19 mouse cellular contexts compared by ENCODE assay signal in genomic region chr3:58153141-58153540, GRCm38 (mm10).
DNase-seq lines count a peak whose midpoint lies in the region; ATAC-seq lines count a peak whose summit lies in the region.
"Had no signal": no experiment of that assay in that cellular context is flagged by ENCODE, and none has a peak within 500 bp of the region (broad histone marks: within the 10 kb centered on the region; RNA-seq: fewer than 3 reads in every experiment).

No protein-coding gene starts in this region.

- no peak for ATAC-seq in megakaryocyte, adult 5-6 weeks (ENCODE audit: poor library complexity, severe bottlenecking)
- ATAC-seq in midbrain, embryonic 16.5 days, result no peak
- ATAC-seq: hindbrain, embryonic 16.5 days; lung, postnatal 0 days had no signal

- H3K9ac ChIP-seq in midbrain, embryonic 16.5 days (ENCODE audit: low read depth, low read length), result no peak overlapping the region

- H3K4me1 ChIP-seq in megakaryocyte, embryonic 14.5 days, result no peaks in the 10 kb centered on the region
- H3K4me1 ChIP-seq in midbrain, embryonic 16.5 days (ENCODE audit: control insufficient read depth, insufficient read depth, low read length), result no peaks in the 10 kb centered on the region
- H3K4me1 ChIP-seq: forebrain, embryonic 10.5 days had no signal

- 84% methylated on average over 3 of the region's 3 CpGs for WGBS in midbrain, embryonic 16.5 days

- DNase-seq in frontal cortex, adult 2 months (ENCODE audit: extremely low spot score in 1 of 2, low spot score in 1 of 2), result peak; percentile 36 to 57
- no peak for DNase-seq in frontal cortex, postnatal 14 days (ENCODE audit: low spot score in 2 of 2)
- DNase-seq in left cerebral cortex, postnatal 36 days (ENCODE audit: low spot score in 2 of 2), result peak; percentile 38 to 40
- no peak for DNase-seq in gastrocnemius, postnatal 14 days
- DNase-seq: adrenal gland, postnatal 36 days; cerebellum, adult 11 months; cerebellum, adult 9-11 months; gastrocnemius, postnatal 10 days; kidney, adult 2 months had no signal

- no peak overlapping the region for H3K27ac ChIP-seq in midbrain, embryonic 16.5 days (ENCODE audit: low read length)
- H3K27ac ChIP-seq: forebrain, embryonic 10.5 days; kidney, postnatal 0 days; macrophage had no signal

- H3K4me2 ChIP-seq in midbrain, embryonic 16.5 days (ENCODE audit: low read length), result no peak overlapping the region
- H3K4me2 ChIP-seq: heart, embryonic 11.5 days; midbrain, embryonic 11.5 days had no signal

- H3K4me3 ChIP-seq in megakaryocyte, embryonic 14.5 days (replicated peaks), result peak overlapping the region; percentile 23
- no peak overlapping the region for H3K4me3 ChIP-seq in midbrain, embryonic 16.5 days (ENCODE audit: low read depth, low read length)
- H3K4me3 ChIP-seq: forebrain, embryonic 10.5 days had no signal

- no peaks in the 10 kb centered on the region for H3K36me3 ChIP-seq in megakaryocyte, embryonic 14.5 days (replicated peaks; ENCODE audit: low read length)
- no peaks in the 10 kb centered on the region for H3K36me3 ChIP-seq in midbrain, embryonic 16.5 days (ENCODE audit: control insufficient read depth, insufficient read depth, low read length)
- H3K36me3 ChIP-seq: forebrain, embryonic 10.5 days had no signal

- H3K9me3 ChIP-seq in megakaryocyte, embryonic 14.5 days, result peaks cover 8% of the 10 kb centered on the region; the same call in 1 of the 2 replicates
- H3K9me3 ChIP-seq in midbrain, embryonic 16.5 days (replicated peaks; ENCODE audit: control insufficient read depth, low read length, poor library complexity, severe bottlenecking), result no peaks in the 10 kb centered on the region; the same call in 1 of the 2 replicates
- H3K9me3 ChIP-seq: forebrain, embryonic 10.5 days had no signal

- intact Hi-C loops in left cerebral cortex, postnatal 36 days (cut with DNase I), result no loop called here
- intact Hi-C loops in gastrocnemius, postnatal 14 days (cut with DNase I; ENCODE audit: low total_unique reads), result no loop called here

- H3K27me3 ChIP-seq in megakaryocyte, embryonic 14.5 days (replicated peaks), result peaks cover 5% of the 10 kb centered on the region
- no peaks in the 10 kb centered on the region for H3K27me3 ChIP-seq in midbrain, embryonic 16.5 days (ENCODE audit: control insufficient read depth, insufficient read depth, low read depth, low read length)

Comparison
In these comparisons a context has a peak if more than half of its experiments do, and no peak if none do; other contexts are left out.
1. DNase-seq: peak in frontal cortex, adult 2 months (2 of 2) and left cerebral cortex, postnatal 36 days (2 of 2); none in frontal cortex, postnatal 14 days (0 of 2) and gastrocnemius, postnatal 14 days (single experiment).